Mouse (Mus musculus): ENCODE data around the gene Pde8b. TPM values are rescaled to one million over a fixed set of nuclear protein-coding genes. Genes with fewer than 3 reads are reported as not detected.

Pde8b gene
- polyA plus RNA-seq, 1 experiment, result 0.88 TPM

- no peak for DNase-seq
- no peaks in the 10 kb centered on the region for H3K4me1 ChIP-seq (replicated peaks; ENCODE audit: control insufficient read depth, insufficient read depth, low read length)
- H3K27me3 ChIP-seq (ENCODE audit: control insufficient read depth, insufficient read depth, low read length), result no peaks in the 10 kb centered on the region
- H3K36me3 ChIP-seq (ENCODE audit: control insufficient read depth, insufficient read depth, low read length), result no peaks in the 10 kb centered on the region; the same call in 1 of the 2 replicates
- no peak for TF ChIP-seq CTCF (IDR thresholded peaks at IDR 0.05; ENCODE audit: borderline replicate concordance, control insufficient read depth, extremely low read depth, insufficient read depth, low read length, poor library complexity)
- TF ChIP-seq POLR2A (IDR thresholded peaks at IDR 0.05; ENCODE audit: control insufficient read depth, extremely low read depth, insufficient read depth, low read length, poor library complexity), result no peak
- no peak overlapping the region for H3K4me3 ChIP-seq (ENCODE audit: control insufficient read depth, insufficient read depth, low read length)
- WGBS, result 94% methylated on average over 7 of the region's 7 CpGs
- H3K27ac ChIP-seq (ENCODE audit: control insufficient read depth, insufficient read depth, low read length), result no peak overlapping the region
Measured at GRCm38 (mm10) chr13:95011546-95012257, 238.4 kb downstream of the Pde8b start.

DNA sequence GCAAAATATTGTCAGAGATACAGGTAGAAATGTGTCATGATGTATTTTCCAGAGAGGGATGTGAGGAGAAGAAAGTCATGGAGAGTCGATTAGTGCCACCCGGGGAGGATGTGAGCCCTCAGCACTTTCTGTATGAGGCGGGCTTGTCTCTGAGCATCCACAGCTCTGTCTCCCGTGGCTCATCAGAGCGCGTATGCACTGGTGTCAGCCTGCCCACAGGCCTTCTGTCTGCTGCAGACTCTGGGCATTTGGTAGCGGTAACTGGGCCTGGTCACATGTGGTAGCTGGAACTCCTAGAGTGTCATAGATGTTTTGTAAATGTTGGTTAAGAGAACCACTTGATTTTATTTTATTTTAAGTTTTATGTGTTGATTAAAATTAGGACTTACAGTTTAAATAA lies 240.9 kb downstream of the Pde8b start:
- no peak overlapping the region for H3K4me3 ChIP-seq (ENCODE audit: control insufficient read depth, insufficient read depth, low read length)
- no peaks in the 10 kb centered on the region for H3K27me3 ChIP-seq (ENCODE audit: control insufficient read depth, insufficient read depth, low read length)
- no peak overlapping the region for H3K27ac ChIP-seq (ENCODE audit: control insufficient read depth, insufficient read depth, low read length)
- 85% methylated on average over 7 of the region's 7 CpGs for WGBS
- TF ChIP-seq POLR2A (IDR thresholded peaks at IDR 0.05; ENCODE audit: control insufficient read depth, extremely low read depth, insufficient read depth, low read length, poor library complexity) (no peak), CTCF (IDR thresholded peaks at IDR 0.05; ENCODE audit: borderline replicate concordance, control insufficient read depth, extremely low read depth, insufficient read depth, low read length, poor library complexity) (no peak)
- H3K4me1 ChIP-seq (replicated peaks; ENCODE audit: control insufficient read depth, insufficient read depth, low read length), result no peaks in the 10 kb centered on the region
- no peak for DNase-seq
- no peaks in the 10 kb centered on the region; the same call in 1 of the 2 replicates for H3K36me3 ChIP-seq (ENCODE audit: control insufficient read depth, insufficient read depth, low read length)

DNA sequence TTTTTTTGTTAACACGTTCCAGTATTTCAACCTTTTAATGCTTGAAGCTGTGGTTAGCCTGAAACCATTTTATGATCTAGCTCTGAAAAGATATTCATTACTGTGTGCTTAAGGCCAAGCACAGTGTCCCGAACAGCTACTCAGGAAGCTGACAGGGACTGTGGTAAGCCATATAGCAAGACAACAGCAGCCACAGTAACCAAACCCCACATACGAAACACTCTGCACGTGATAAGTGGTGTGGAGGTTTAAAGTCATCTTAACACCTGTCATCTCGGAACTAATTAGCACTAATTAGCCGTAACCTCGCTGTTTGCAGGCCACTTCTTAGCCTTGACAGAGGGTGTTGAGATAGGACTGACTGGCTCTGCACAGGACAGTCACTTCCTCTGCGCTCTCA lies 242.9 kb downstream of the Pde8b start:
- WGBS, result 23% methylated on average over 8 of the region's 8 CpGs
- Histone ChIP-seq H3K36me3 (ENCODE audit: control insufficient read depth, insufficient read depth, low read length) (no peaks in the 10 kb centered on the region; the same call in 1 of the 2 replicates), H3K27me3 (ENCODE audit: control insufficient read depth, insufficient read depth, low read length) (no peaks in the 10 kb centered on the region), H3K27ac (ENCODE audit: control insufficient read depth, insufficient read depth, low read length) (no peak overlapping the region), H3K4me1 (replicated peaks; ENCODE audit: control insufficient read depth, insufficient read depth, low read length) (no peaks in the 10 kb centered on the region), H3K4me3 (ENCODE audit: control insufficient read depth, insufficient read depth, low read length) (no peak overlapping the region)
- no peak for TF ChIP-seq CTCF (IDR thresholded peaks at IDR 0.05; ENCODE audit: borderline replicate concordance, control insufficient read depth, extremely low read depth, insufficient read depth, low read length, poor library complexity)
- DNase-seq, result no peak

DNA sequence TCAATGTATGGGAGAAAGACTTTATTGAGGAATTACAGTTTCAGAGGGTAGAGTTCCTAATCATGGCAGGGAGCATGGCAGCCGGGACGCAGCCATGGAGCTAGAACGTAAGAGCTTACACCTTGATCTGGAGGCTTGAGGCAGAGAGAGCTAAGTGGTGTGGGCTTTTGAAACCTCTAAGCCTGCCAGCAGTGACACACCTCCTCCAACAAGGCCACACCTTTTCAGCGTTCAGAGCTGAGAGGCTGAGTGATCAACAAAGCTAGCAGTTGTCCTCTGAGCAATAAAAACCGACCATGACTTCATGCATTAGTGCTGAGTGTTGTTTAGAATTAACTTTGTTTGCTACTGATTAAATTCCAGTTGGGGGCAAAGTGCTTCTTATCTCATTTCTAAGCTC lies 259.6 kb downstream of the Pde8b start:
- WGBS, result 93% methylated on average over 5 of the region's 5 CpGs
- no peak overlapping the region for H3K4me3 ChIP-seq (ENCODE audit: control insufficient read depth, insufficient read depth, low read length)
- H3K27ac ChIP-seq (ENCODE audit: control insufficient read depth, insufficient read depth, low read length), result no peak overlapping the region
- DNase-seq, result no peak
- H3K4me1 ChIP-seq (replicated peaks; ENCODE audit: control insufficient read depth, insufficient read depth, low read length), result no peaks in the 10 kb centered on the region
- no peaks in the 10 kb centered on the region for H3K36me3 ChIP-seq (ENCODE audit: control insufficient read depth, insufficient read depth, low read length)
- TF ChIP-seq POLR2A (IDR thresholded peaks at IDR 0.05; ENCODE audit: control insufficient read depth, extremely low read depth, insufficient read depth, low read length, poor library complexity), result no peak
- no peak for TF ChIP-seq CTCF (IDR thresholded peaks at IDR 0.05; ENCODE audit: borderline replicate concordance, control insufficient read depth, extremely low read depth, insufficient read depth, low read length, poor library complexity)
- H3K27me3 ChIP-seq (ENCODE audit: control insufficient read depth, insufficient read depth, low read length), result no peaks in the 10 kb centered on the region

- no peaks in the 10 kb centered on the region for H3K27me3 ChIP-seq (ENCODE audit: control insufficient read depth, insufficient read depth, low read length)
- no peak overlapping the region for H3K27ac ChIP-seq (ENCODE audit: control insufficient read depth, insufficient read depth, low read length)
- H3K4me3 ChIP-seq (ENCODE audit: control insufficient read depth, insufficient read depth, low read length), result no peak overlapping the region
- no peak for DNase-seq
- no peak for TF ChIP-seq CTCF (IDR thresholded peaks at IDR 0.05; ENCODE audit: borderline replicate concordance, control insufficient read depth, extremely low read depth, insufficient read depth, low read length, poor library complexity)
- WGBS, result 62% methylated on average over 7 of the region's 7 CpGs
- peaks cover 8% of the 10 kb centered on the region for H3K4me1 ChIP-seq (replicated peaks; ENCODE audit: control insufficient read depth, insufficient read depth, low read length)
- no peaks in the 10 kb centered on the region for H3K36me3 ChIP-seq (ENCODE audit: control insufficient read depth, insufficient read depth, low read length)
Measured at GRCm38 (mm10) chr13:94979081-94979480, 271.1 kb downstream of the Pde8b start.

DNA sequence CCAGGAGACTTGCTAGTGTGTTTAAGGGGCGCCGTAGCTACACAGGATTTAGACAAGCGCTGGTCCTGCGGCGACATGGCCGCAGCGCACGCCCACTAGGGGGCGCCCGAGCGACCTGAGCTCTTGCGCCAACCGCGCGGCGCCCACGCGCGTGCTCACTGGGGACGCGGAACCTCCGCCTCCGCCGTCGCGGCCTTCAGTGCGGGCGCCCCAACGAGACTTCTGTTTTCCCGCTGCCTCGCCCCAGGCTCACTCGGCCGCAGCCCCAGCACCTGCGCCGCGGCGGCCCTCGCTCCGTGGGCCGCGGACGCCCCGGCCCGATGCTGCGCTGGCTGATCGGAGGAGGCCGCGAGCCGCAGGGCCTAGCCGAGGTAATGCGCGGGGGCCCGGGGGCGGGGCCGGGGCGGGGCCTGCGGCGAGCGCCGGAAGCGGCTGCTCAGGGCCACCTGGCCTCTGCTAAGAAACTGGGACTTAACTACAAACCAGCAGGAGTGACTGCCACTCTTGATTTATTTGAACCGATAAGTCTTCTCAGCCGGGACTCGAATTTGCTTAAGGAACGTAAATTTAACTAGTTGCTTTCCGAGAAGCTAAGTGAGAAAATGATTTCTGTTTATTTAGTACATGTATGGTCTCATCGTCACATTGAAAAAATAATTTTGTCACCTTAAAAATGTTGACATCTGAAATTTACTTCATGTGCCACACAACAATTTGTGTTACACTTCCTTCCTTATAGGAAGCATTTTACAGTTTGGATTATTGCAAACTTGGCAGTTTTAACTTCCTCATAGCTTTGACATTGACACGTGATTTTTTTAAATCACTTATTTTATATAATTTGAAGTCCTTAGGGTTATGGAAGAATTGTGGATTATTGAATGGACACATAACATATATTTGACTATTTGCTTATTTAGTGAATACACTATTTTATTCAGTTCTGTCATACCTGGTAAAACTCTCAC lies 273.6 kb downstream of the Pde8b start, which contains the start of gene Wdr41:
Gene Wdr41, plus strand, starts transcription at position 126 of the 968 bp plus-strand sequence.
- Histone ChIP-seq H3K4me3 (ENCODE audit: control insufficient read depth, insufficient read depth, low read length) (peak within 1 kb of the TSS; percentile 65), H3K4me1 (replicated peaks; ENCODE audit: control insufficient read depth, insufficient read depth, low read length) (peaks cover 8% of the 10 kb centered on the region), H3K27me3 (ENCODE audit: control insufficient read depth, insufficient read depth, low read length) (no peaks in the 10 kb centered on the region), H3K27ac (ENCODE audit: control insufficient read depth, insufficient read depth, low read length) (peak within 1 kb of the TSS; percentile 81), H3K36me3 (ENCODE audit: control insufficient read depth, insufficient read depth, low read length) (no peaks in the 10 kb centered on the region)
- TF ChIP-seq POLR2A (IDR thresholded peaks at IDR 0.05; ENCODE audit: control insufficient read depth, extremely low read depth, insufficient read depth, low read length, poor library complexity) (peak; percentile 43; the same call in 1 of the 2 replicates), CTCF (IDR thresholded peaks at IDR 0.05; ENCODE audit: borderline replicate concordance, control insufficient read depth, extremely low read depth, insufficient read depth, low read length, poor library complexity) (peak; percentile 99)
- WGBS, result under 1% methylated on average over 68 of the region's 68 CpGs
- peak; percentile 87 for DNase-seq
